ENCODE assay signal across 27 mouse cellular contexts in genomic region chr9:118536946-118537345, GRCm38 (mm10). TPM values are rescaled to one million over a fixed set of nuclear protein-coding genes. Genes with fewer than 3 reads are reported as not detected.
DNase-seq lines count a peak whose midpoint lies in the region; ATAC-seq and TF ChIP-seq lines count a peak whose summit lies in the region.
"Had no signal": no experiment of that assay in that cellular context is flagged by ENCODE, and none has a peak within 500 bp of the region (broad histone marks: within the 10 kb centered on the region; RNA-seq: fewer than 3 reads in every experiment).

No protein-coding gene starts in this region.

- peaks cover 94% of the 10 kb centered on the region for H3K36me3 ChIP-seq in liver, embryonic 12.5 days
- H3K36me3 ChIP-seq in E14TG2a.4 (ENCODE audit: insufficient read depth, low read length) = peaks cover 82% of the 10 kb centered on the region
- peaks cover 94% of the 10 kb centered on the region for H3K36me3 ChIP-seq in G1E (replicated peaks)
- H3K36me3 ChIP-seq in liver, embryonic 16.5 days (ENCODE audit: control insufficient read depth, insufficient read depth) = peaks cover 28% of the 10 kb centered on the region

- no peak overlapping the region for H3K4me2 ChIP-seq in liver, embryonic 12.5 days
- no peak overlapping the region for H3K4me2 ChIP-seq in liver, embryonic 16.5 days (ENCODE audit: low read depth, low read length)
- H3K4me2 ChIP-seq: heart, embryonic 13.5 days; hindbrain, embryonic 14.5 days had no signal

- H3K4me3 ChIP-seq in liver, embryonic 12.5 days = no peak overlapping the region
- peak overlapping the region; percentile 57 for H3K4me3 ChIP-seq in E14TG2a.4 (replicated peaks; ENCODE audit: low read length)
- no peak overlapping the region for H3K4me3 ChIP-seq in G1E (ENCODE audit: low read depth, low read length)
- H3K4me3 ChIP-seq in liver, embryonic 16.5 days (ENCODE audit: low read depth, low read length) = no peak overlapping the region
- H3K4me3 ChIP-seq: forebrain, embryonic 10.5 days; gastrocnemius, adult 2 months; heart, embryonic 13.5 days had no signal

- no peaks in the 10 kb centered on the region for H3K9me3 ChIP-seq in liver, embryonic 12.5 days (replicated peaks)
- H3K9me3 ChIP-seq in E14TG2a.4 (ENCODE audit: low read length) (peaks cover 3% of the 10 kb centered on the region; the same call in 1 of the 2 replicates), G1E (replicated peaks) (no peaks in the 10 kb centered on the region)
- no peaks in the 10 kb centered on the region for H3K9me3 ChIP-seq in liver, embryonic 16.5 days (replicated peaks; ENCODE audit: control insufficient read depth, low read length)
- H3K9me3 ChIP-seq: forebrain, embryonic 10.5 days; heart, embryonic 13.5 days had no signal

- H3K27me3 ChIP-seq in liver, embryonic 12.5 days (replicated peaks) = no peaks in the 10 kb centered on the region
- H3K27me3 ChIP-seq in E14TG2a.4 (ENCODE audit: insufficient read depth, low read length) = no peaks in the 10 kb centered on the region
- H3K27me3 ChIP-seq in G1E (ENCODE audit: insufficient read depth, low read length) = no peaks in the 10 kb centered on the region
- no peaks in the 10 kb centered on the region for H3K27me3 ChIP-seq in liver, embryonic 16.5 days (ENCODE audit: control insufficient read depth, insufficient read depth, low read depth, low read length)
- H3K27me3 ChIP-seq: CH12.LX; heart, embryonic 13.5 days had no signal

- no peak overlapping the region for H3K9ac ChIP-seq in liver, embryonic 12.5 days
- no peak overlapping the region for H3K9ac ChIP-seq in liver, embryonic 16.5 days (ENCODE audit: low read depth, low read length)
- H3K9ac ChIP-seq: forebrain, postnatal 0 days; heart, embryonic 13.5 days; hindbrain, embryonic 14.5 days had no signal

- no peak for TF ChIP-seq CTCF in E14TG2a.4 (conservative IDR thresholded peaks at IDR 0.05; ENCODE audit: low read length)
- TF ChIP-seq CTCF in G1E (IDR thresholded peaks at IDR 0.05; ENCODE audit: low read depth, low read length) = no peak

- DNase-seq in liver (no peak), G1E (ENCODE audit: low spot score) (no peak)
- DNase-seq in neural tube, embryonic 10.5 days (ENCODE audit: extremely low spot score, low spot score) = no peak
- no peak for DNase-seq in left cerebral cortex, adult 9 months (ENCODE audit: low spot score in 2 of 2)
- DNase-seq in kidney, adult 11 months = no peak
- DNase-seq: adrenal gland, adult 8-10 months; adrenal gland, postnatal 25 days; B cell, adult 2 months; cerebellum, adult 18-20 months; cerebellum, adult 9-10 months; cerebellum, postnatal 14 days; forebrain, postnatal 0 days; gastrocnemius, adult 2 months; gastrocnemius, postnatal 14 days; heart, postnatal 14 days; heart, postnatal 4 days had no signal

- 68% methylated on average over 6 of the region's 6 CpGs for WGBS in liver, embryonic 12.5 days (ENCODE audit: insufficient replicate concordance)
- WGBS in liver, embryonic 16.5 days (ENCODE audit: insufficient replicate concordance) = 43% methylated on average over 6 of the region's 6 CpGs

- H3K27ac ChIP-seq in liver, embryonic 12.5 days = no peak overlapping the region
- H3K27ac ChIP-seq in liver, embryonic 16.5 days (ENCODE audit: low read length) = no peak overlapping the region
- H3K27ac ChIP-seq: forebrain, embryonic 10.5 days; gastrocnemius, adult 2 months; heart, embryonic 13.5 days; hindbrain, embryonic 14.5 days; hindbrain, postnatal 0 days had no signal

- ATAC-seq in liver, embryonic 12.5 days = peak; percentile 68; the same call in 1 of the 2 replicates
- ATAC-seq in G1E (ENCODE audit: extremely low read depth, insufficient number of reproducible peaks, low FRiP score, poor library complexity, severe bottlenecking) = peak; percentile 46
- ATAC-seq in liver, embryonic 16.5 days (ENCODE audit: low read depth) = peak; percentile 24; the same call in 1 of the 2 replicates
- ATAC-seq: forebrain, embryonic 14.5 days; forebrain, postnatal 0 days; hindbrain, postnatal 0 days; inflammation-experienced regulatory T-cells, adult 6 months had no signal

- H3K4me1 ChIP-seq in liver, embryonic 12.5 days = peaks cover 9% of the 10 kb centered on the region
- H3K4me1 ChIP-seq in E14TG2a.4 (replicated peaks; ENCODE audit: low read depth, low read length) (peaks cover 69% of the 10 kb centered on the region), G1E (ENCODE audit: insufficient read depth, low read depth, low read length) (peaks cover 7% of the 10 kb centered on the region)
- no peaks in the 10 kb centered on the region for H3K4me1 ChIP-seq in liver, embryonic 16.5 days (ENCODE audit: control insufficient read depth, low read depth, low read length)
- H3K4me1 ChIP-seq: forebrain, embryonic 10.5 days; heart, embryonic 13.5 days had no signal

RNA-seq across cellular contexts. Expression of gene Golga4, which starts 30.9 kb away (rescaled TPM):
- polyA plus RNA-seq in liver, embryonic 12.5 days (2016; fragmentation: Nextera tagmentation; extraction: Ambion mirVana) = 27.5 and 28.2 TPM in 2 replicates
- total RNA-seq in G1E (2014; fragmentation: Nextera tagmentation) (71.8 and 75.1 TPM in 2 replicates), G1E (2017) (78.9 and 90.9 TPM in 2 replicates)
- 10.3 and 11.1 TPM in 2 replicates for polyA plus RNA-seq in G1E (2012)
- polyA plus RNA-seq in liver, embryonic 16.5 days (2015; fragmentation: Nextera tagmentation; extraction: Ambion mirVana) = 13.3 and 13.7 TPM in 2 replicates

RNA-seq across cellular contexts. Expression of gene Eomes, which starts 58.9 kb away (rescaled TPM):
- polyA plus RNA-seq in liver, embryonic 12.5 days (2016; fragmentation: Nextera tagmentation; extraction: Ambion mirVana) = not detected in 2 replicates
- not detected in 2 replicates for total RNA-seq in G1E (2014; fragmentation: Nextera tagmentation)
- 0.05 TPM in 1 of 2 replicates, not detected in the other for total RNA-seq in G1E (2017)
- not detected in 2 replicates for polyA plus RNA-seq in G1E (2012)
- 0.06 TPM in 1 of 2 replicates, not detected in the other for polyA plus RNA-seq in liver, embryonic 16.5 days (2015; fragmentation: Nextera tagmentation; extraction: Ambion mirVana)
- total RNA-seq: CH12.LX; gastrocnemius, adult 2 months; gastrocnemius, postnatal 14 days; gastrocnemius, postnatal 4 days; heart, postnatal 14 days; heart, postnatal 4 days had no signal
- polyA plus RNA-seq: heart, embryonic 13.5 days had no signal
